Mouse (Mus musculus) myocyte (in vitro differentiated cells): ENCODE measurements at regions not wholly inside any gene's neighbourhood (a gene's known extent, or its start where the extent isn't known, plus 50 kb on each side); places are given as distances from the start of the nearest gene placed in this dataset.

Source experiments
- E2F4 ChIP-seq: IDR thresholded peaks from one replicate; pipeline ENCODE4 v1.6.1; 2011; ENCODE audit warnings: mild to moderate bottlenecking, control low read depth, moderate library complexity; ENCODE audit not compliant: insufficient read depth
- MAX ChIP-seq: IDR thresholded peaks from one replicate; pipeline ENCODE4 v1.6.1; 2011; ENCODE audit warnings: low read depth, mild to moderate bottlenecking, control low read depth
- MYOG ChIP-seq, 3 experiments: IDR thresholded peaks; one replicate each; pipeline ENCODE4 v1.6.1; 2011; ENCODE audit warnings: control low read depth in 2 of 3, low read depth in 2 of 3, mild to moderate bottlenecking in 2 of 3; ENCODE audit not compliant: insufficient read length in 2 of 3, control insufficient read depth in 1 of 3, insufficient read depth in 1 of 3
- POLR2A ChIP-seq: IDR thresholded peaks from one replicate; pipeline ENCODE4 v1.6.1; 2011; ENCODE audit warnings: low read depth, mild to moderate bottlenecking, control low read depth, moderate library complexity; ENCODE audit not compliant: insufficient read length
- POLR2AphosphoS2 ChIP-seq: IDR thresholded peaks from one replicate; pipeline ENCODE4 v1.6.1; 2011; ENCODE audit warnings: low read depth, control low read depth; ENCODE audit not compliant: insufficient read length
- REST ChIP-seq: IDR thresholded peaks from one replicate; pipeline ENCODE4 v1.6.1; 2011; ENCODE audit warnings: mild to moderate bottlenecking, control low read depth, moderate library complexity; ENCODE audit not compliant: insufficient read depth, insufficient read length
- TCF12 ChIP-seq: IDR thresholded peaks from one replicate; pipeline ENCODE4 v1.6.1; 2011; ENCODE audit warnings: mild to moderate bottlenecking, control low read depth; ENCODE audit not compliant: poor library complexity, insufficient read depth, severe bottlenecking
- USF1 ChIP-seq: IDR thresholded peaks from one replicate; pipeline ENCODE4 v1.6.1; 2011; ENCODE audit warnings: low read depth, mild to moderate bottlenecking, control low read depth, moderate library complexity

DNA sequence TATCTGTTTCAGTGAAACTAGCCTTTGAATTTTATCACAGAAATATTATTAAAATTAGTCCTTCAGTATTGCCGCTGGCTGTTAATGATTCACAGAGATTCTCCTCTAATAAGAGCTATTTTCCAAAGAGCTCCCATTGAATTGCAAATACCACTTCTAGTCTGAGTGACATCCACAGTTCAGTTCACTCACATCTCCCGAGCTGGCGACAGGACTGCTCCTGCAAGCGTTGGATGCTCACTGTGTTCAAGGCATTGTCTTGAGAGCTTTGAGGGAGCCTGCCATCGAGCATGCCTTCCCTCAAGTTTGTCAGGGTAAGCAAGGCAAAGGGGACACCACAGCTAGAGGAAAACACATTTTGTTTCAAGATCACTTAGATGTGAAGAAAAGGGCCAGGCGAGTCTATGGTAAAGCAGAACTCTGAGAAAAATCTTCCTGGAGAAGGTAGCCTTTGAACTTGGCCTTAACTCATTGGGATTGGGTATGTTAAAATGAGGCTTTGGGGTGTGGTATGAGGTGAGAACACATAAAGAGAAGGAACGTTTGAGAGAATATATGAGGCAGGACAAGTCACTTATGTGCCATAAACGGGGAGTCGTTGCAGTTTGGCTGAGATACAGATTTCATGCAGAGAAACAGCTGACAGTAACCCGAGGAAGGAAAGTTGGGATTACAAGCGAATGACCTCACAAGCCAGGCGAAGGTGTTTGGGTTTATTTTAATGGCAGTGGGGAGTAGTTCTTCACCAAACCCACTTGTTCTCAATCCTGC lies 193.3 kb downstream of the Gm765 start:
- TF ChIP-seq MYOG (IDR thresholded peaks at IDR 0.05; ENCODE audit: control insufficient read depth in 1 of 3, insufficient read depth in 1 of 3, insufficient read length in 2 of 3, low read depth in 2 of 3), result no peak
- no peak for TF ChIP-seq POLR2A
- TF ChIP-seq MAX, result no peak
- no peak for TF ChIP-seq REST
- TF ChIP-seq USF1, result no peak
- TF ChIP-seq TCF12, result no peak
- TF ChIP-seq E2F4, result no peak
- TF ChIP-seq POLR2AphosphoS2, result no peak
